Mouse (Mus musculus) ovary, postnatal 10 days (tissue): Measurements from ENCODE around the gene Olfr1440.

ENCODE experiments used
- DNase-seq: peaks from one replicate; pipeline ENCODE4 v3.0.0; 2022; ENCODE audit warnings: low spot score

Olfr1440 gene

GRCm38 (mm10) chr19:12386979-12387378 lies at the start of gene Olfr1440:
Olfr1440 (plus strand) TSS chr19:12387279.
- DNase-seq = no peak

DNA sequence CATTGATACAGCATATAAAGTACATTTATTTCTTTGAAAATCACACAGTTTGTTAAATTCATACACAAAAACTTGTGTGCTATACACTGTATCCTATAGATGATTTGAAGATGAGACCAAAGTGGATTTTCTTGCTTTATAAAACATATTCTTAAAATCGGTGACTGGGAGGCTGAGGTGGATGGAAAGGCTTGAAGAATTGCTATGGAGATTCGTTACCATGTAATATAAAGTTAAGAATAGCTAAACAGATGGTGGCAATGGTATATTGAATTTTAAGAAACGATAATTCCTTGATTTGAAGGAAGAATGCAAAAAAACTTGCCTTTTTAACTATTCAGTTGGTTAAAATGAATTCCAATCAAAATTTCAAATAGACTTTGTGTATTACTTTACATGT lies 14.1 kb upstream of the Olfr1440 start:
- DNase-seq = no peak

GRCm38 (mm10) chr19:12374465-12375025 lies 12.5 kb upstream of the Olfr1440 start:
- DNase-seq = no peak

- DNase-seq = no peak
Measured at GRCm38 (mm10) chr19:12413737-12414136, 26.7 kb downstream of the Olfr1440 start.

DNA sequence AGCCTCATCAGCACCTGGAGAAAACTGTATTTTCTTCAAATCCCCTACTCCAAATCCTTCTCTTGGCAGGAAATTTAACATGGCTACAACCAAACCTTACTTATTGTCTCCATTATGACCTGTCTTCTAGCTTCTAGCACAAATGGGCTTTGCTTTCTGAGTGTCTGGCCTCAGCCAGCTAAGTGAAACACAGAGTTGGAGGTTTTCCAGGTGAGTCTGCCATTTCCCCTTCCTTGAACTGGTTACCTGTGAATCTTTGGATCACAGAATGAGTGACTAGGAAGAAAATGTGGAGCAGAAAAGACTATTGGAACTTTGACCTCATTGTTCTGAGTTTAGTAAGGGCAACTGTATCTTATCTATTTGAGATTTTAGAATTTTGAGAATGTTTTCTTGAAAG lies 30.3 kb downstream of the Olfr1440 start, which contains the start of gene Olfr1441:
TSS of gene Olfr1441 (plus strand) at position 73 of the 400 bp plus-strand sequence.
- DNase-seq = no peak

GRCm38 (mm10) chr19:12418312-12418711 lies 31.2 kb downstream of the Olfr1440 start:
- DNase-seq = no peak

DNA sequence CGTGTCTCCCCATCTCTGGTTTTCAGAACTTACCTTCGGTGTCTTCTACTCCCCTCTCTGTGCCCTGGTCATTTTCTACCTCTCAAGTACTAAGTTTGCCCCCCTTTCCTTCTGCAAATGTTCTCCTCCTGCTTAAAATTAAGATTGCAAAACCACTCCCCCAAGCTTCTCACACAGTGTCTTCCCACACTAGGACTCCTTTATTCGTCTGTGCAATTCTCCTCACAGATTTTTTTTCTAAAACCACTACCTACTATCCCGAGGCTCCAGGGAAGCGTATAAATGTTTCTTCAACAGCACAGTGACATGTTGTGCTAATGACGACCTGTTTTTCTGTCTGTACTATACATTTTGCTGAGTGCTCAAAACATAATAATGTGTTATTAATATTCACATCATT lies 33.5 kb downstream of the Olfr1440 start:
- DNase-seq = no peak

DNA sequence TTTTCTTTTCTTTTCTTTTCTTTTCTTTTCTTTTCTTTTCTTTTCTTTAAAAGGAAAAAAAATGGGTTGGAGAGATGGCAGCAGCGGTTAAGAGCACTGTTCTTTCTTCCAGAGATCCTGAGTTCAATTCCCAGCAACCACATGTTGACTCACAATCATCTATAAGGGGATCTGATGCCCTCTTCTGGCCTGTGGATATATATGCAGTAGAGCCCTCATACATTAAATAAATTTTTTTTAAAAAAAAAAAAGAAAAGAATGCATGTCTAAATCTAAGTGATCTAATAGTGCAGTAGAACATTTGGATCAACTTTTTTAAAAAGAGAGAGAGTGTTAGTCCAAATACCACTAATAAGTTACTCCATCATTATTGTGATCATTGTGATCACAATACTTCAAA lies 34.6 kb downstream of the Olfr1440 start:
- DNase-seq = no peak

GRCm38 (mm10) chr19:12427101-12427500 lies 40.0 kb downstream of the Olfr1440 start:
- no peak for DNase-seq

- no peak for DNase-seq
Measured at GRCm38 (mm10) chr19:12427605-12428004, 40.5 kb downstream of the Olfr1440 start, which contains the start of gene Pfpl. Pfpl (plus strand) TSS chr19:12427905.

- no peak for DNase-seq
Measured at GRCm38 (mm10) chr19:12433033-12433432, 46.0 kb downstream of the Olfr1440 start.

DNA sequence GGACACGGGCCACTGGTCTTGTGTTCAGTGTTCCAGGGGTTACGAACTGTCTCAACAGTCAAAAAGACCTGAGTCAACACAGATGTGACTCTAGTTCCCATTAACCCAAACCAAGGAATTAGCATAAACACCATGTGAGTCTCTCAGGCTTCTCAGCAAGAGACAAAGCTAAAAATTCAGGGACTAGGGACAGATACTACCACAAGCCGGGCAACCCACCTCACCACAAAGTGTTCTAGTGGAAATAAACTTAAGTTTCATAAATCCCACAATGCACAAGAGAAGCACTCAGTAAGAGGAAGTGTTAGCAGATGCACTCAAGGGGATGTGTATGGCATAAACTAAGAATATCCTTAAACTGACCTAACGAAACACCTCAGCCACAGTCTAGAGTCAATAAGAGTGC lies 47.9 kb downstream of the Olfr1440 start:
- DNase-seq = no peak

DNA sequence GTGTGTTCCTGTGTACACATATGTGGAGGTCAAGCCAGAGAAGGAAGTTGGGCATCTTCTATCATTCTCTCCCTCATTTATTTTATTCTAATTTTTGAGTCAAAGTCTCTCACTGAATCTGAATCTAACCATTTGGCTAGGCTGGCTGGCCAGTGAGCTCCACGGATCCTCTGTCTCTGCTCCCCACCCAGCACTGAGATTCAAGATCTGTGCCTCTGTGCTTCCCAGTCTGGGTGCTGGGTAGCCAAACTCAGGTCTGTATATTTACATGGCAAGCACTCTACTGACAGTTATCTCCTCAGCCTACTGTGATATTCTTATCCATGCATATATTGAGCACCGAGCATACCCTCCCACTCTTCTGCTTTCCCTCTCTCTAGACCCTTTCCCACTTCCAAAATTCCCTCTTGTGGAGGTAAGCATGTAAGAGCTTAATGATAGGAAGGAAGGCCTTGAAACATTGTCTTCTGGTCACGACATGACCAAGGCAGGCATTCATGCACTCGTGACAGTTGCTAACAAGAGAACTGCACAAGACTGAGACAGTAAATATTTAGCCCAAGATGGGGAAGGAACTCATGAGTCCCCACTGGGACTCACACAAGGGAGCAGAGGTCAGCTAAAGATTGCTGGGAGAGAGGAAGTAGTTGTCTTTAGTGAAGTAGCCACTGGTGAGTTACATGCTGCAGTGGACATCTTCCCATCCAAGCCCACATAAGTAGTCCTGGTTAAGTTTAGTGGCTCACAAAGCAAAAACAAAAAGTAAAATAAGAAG lies 48.9 kb downstream of the Olfr1440 start:
- no peak for DNase-seq

DNA sequence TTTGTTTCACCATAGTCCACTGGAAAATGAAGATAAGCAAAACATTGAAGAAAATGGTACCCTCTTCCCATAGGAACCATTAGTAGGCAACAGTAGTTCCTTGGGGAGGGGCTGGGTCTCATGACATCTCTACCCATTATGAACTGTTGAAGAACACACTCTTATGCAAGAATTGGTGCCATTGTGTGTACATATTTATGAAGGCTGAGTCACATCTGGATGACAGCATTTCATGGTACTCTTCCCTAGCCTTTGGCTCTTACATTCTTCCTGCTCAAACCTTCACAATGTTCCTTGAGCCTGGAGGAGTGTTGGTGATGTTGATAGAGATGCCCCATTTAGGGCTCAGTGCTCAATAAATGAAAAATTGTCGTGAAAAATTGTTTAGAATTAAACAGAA lies 52.5 kb downstream of the Olfr1440 start:
- no peak for DNase-seq

DNA sequence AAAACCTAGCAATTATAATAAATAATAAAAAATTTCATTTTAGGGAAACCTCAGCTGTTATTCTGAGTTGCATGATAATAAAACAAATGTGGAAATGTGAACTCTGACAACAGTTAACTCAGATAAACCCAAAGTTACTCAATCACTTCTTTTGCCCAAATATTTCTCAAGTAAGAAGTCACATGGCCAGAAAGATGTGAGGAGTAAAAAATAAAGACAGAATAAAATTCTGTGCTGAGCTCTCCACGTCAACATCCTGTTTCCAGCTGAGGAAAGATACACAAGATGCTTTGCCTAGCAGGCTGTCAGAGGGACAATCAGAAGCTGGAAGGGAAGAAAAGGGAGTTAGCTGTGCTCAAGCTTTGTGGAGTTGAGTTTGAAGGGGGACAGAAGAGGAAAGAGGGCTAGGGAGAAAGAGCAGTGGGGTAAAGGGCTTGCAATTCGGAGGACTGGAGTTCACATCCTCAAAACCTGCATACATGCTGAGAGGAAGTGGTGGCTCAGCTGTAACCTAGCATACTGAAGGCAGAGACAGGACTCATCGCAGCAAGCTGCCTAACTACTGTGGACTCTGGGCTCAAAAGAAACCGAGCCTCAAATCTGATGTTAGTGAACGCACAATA lies 53.1 kb downstream of the Olfr1440 start:
- no peak for DNase-seq

DNA sequence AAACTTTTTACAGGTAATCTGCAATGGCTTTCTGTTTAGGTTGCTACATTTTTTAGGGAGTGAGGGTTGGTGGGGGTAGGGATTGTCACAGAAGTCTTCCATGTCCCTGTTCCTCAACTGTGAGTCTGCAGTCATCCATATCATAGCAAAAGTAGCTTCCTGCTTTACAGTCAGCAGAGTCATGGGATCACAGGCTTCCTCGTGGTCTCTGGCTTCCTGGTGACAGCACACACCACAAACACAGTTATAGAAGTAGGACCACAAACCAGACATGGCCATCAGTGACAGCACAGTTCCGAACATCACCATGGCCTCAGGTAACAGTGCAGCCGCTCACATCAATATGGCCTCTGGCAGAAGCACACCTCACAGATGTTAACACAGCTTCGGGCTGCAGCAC lies 55.5 kb downstream of the Olfr1440 start:
- DNase-seq = no peak

- DNase-seq = no peak
Measured at GRCm38 (mm10) chr19:12445014-12445413, 57.9 kb downstream of the Olfr1440 start.
